Mouse (Mus musculus) spleen, postnatal 14 days (tissue): ENCODE measurements at regions not wholly inside any gene's neighbourhood (a gene's known extent, or its start where the extent isn't known, plus 50 kb on each side); places are given as distances from the start of the nearest gene placed in this dataset.

ENCODE experiments used
- DNase-seq, 2 experiments: peaks; one replicate each; pipeline ENCODE4 v3.0.0; 2021 to 2022; ENCODE audit warnings: low spot score in 2 of 2

GRCm38 (mm10) chr15:67226900-67227299, 726.2 kb upstream of the Lrrc6 start:
- no peak for DNase-seq
